8 mouse cellular contexts compared by ENCODE assay signal in the genomic region with DNA sequence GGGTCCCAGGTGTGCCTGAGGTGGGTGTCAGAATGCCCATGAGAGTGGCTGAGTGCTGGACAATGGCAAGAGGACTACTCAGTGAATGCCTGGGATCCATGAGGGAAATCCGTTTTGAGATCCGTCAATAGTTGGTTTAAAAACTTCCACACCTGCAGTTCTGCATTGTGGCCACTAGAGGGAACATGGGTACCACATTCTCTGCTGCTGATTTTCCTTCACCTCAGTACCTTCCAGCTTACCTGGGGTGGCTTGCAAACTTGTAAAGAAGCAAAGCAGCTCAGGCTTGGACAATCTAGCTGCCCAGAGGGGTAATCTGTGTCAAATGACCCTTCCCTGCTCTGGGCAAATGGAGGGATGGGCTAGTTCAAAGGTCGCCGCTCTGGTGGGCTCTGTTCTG. TPM values are rescaled to one million over a fixed set of nuclear protein-coding genes. Genes with fewer than 3 reads are reported as not detected.
DNase-seq lines count a peak whose midpoint lies in the region; ATAC-seq lines count a peak whose summit lies in the region.

No protein-coding gene starts in this region.

- H3K4me3 ChIP-seq in hindbrain, embryonic 11.5 days (ENCODE audit: low read depth, low read length) = no peak overlapping the region
- H3K4me3 ChIP-seq in hindbrain, embryonic 12.5 days = no peak overlapping the region

- ATAC-seq in hindbrain, embryonic 11.5 days (ENCODE audit: low FRiP score) = no peak
- no peak for ATAC-seq in hindbrain, embryonic 12.5 days (ENCODE audit: low FRiP score)
- ATAC-seq in monocyte, adult 5-6 weeks (replicated peaks; ENCODE audit: insufficient number of reproducible peaks, low FRiP score, low TSS enrichment, poor library complexity, severe bottlenecking) = no peak

- peak; percentile 73 for DNase-seq in hindbrain, embryonic 11.5 days (ENCODE audit: low spot score)
- peak; percentile 10 to 15 for DNase-seq in urinary bladder, postnatal 36 days (ENCODE audit: low spot score in 2 of 2)
- DNase-seq in urinary bladder, adult 18-20 months (ENCODE audit: low spot score in 2 of 2) = no peak
- peak; percentile 67 to 70 for DNase-seq in cerebellum, postnatal 25 days
- peak; percentile 24 to 28 for DNase-seq in lung, adult 18-20 months
- DNase-seq in adrenal gland, adult 18-20 months (ENCODE audit: low spot score in 2 of 2) = no peak

- no peaks in the 10 kb centered on the region for H3K36me3 ChIP-seq in hindbrain, embryonic 11.5 days (ENCODE audit: control insufficient read depth, insufficient read depth, low read length)
- no peaks in the 10 kb centered on the region for H3K36me3 ChIP-seq in hindbrain, embryonic 12.5 days

- no peaks in the 10 kb centered on the region for H3K9me3 ChIP-seq in hindbrain, embryonic 11.5 days (ENCODE audit: control insufficient read depth, low read length)
- H3K9me3 ChIP-seq in hindbrain, embryonic 12.5 days (replicated peaks) = no peaks in the 10 kb centered on the region

- no peaks in the 10 kb centered on the region for H3K4me1 ChIP-seq in hindbrain, embryonic 11.5 days (replicated peaks; ENCODE audit: control insufficient read depth, insufficient read depth, low read length)
- peaks cover 3% of the 10 kb centered on the region for H3K4me1 ChIP-seq in hindbrain, embryonic 12.5 days

- H3K9ac ChIP-seq in hindbrain, embryonic 11.5 days (ENCODE audit: low read depth, low read length) = no peak overlapping the region
- H3K9ac ChIP-seq in hindbrain, embryonic 12.5 days = no peak overlapping the region

- H3K27me3 ChIP-seq in hindbrain, embryonic 11.5 days (ENCODE audit: control insufficient read depth, insufficient read depth, low read length) = peaks cover 9% of the 10 kb centered on the region
- H3K27me3 ChIP-seq in hindbrain, embryonic 12.5 days = peaks cover 47% of the 10 kb centered on the region

- H3K4me2 ChIP-seq in hindbrain, embryonic 11.5 days (replicated peaks; ENCODE audit: low read depth, low read length) = no peak overlapping the region
- no peak overlapping the region for H3K4me2 ChIP-seq in hindbrain, embryonic 12.5 days (replicated peaks)

- no peak overlapping the region for H3K27ac ChIP-seq in hindbrain, embryonic 11.5 days (ENCODE audit: low read depth, low read length)
- no peak overlapping the region for H3K27ac ChIP-seq in hindbrain, embryonic 12.5 days

- WGBS in hindbrain, embryonic 11.5 days = 34% methylated on average over 4 of the region's 4 CpGs
- WGBS in hindbrain, embryonic 12.5 days = 36% methylated on average over 4 of the region's 4 CpGs

RNA-seq across cellular contexts. Expression of a gene that starts 8.2 kb away (rescaled TPM):
- polyA plus RNA-seq in hindbrain, embryonic 11.5 days (2014; fragmentation: Nextera tagmentation; extraction: Ambion mirVana) = 12.0 and 13.2 TPM in 2 replicates
- polyA plus RNA-seq in hindbrain, embryonic 12.5 days (2016; fragmentation: Nextera tagmentation; extraction: Ambion mirVana) = 30.0 and 35.0 TPM in 2 replicates
- total RNA-seq in monocyte, adult 5-6 weeks (2017) = 6.9 to 18.5 TPM (median 8.1 TPM) in 3 replicates
- total RNA-seq in adrenal gland, adult 18-20 months (2021) = 10 to 100 TPM; 32.6 to 46.1 TPM

RNA-seq across cellular contexts. Expression of a gene that starts 13.6 kb away (rescaled TPM):
- polyA plus RNA-seq in hindbrain, embryonic 11.5 days (2014; fragmentation: Nextera tagmentation; extraction: Ambion mirVana) = not detected in 2 replicates
- not detected in 2 replicates for polyA plus RNA-seq in hindbrain, embryonic 12.5 days (2016; fragmentation: Nextera tagmentation; extraction: Ambion mirVana)
- not detected in 3 replicates for total RNA-seq in monocyte, adult 5-6 weeks (2017)
- not detected for total RNA-seq in adrenal gland, adult 18-20 months (2021)

RNA-seq across cellular contexts. Expression of a gene that starts 31.0 kb away (rescaled TPM):
- polyA plus RNA-seq in hindbrain, embryonic 11.5 days (2014; fragmentation: Nextera tagmentation; extraction: Ambion mirVana) = 2.3 and 2.5 TPM in 2 replicates
- polyA plus RNA-seq in hindbrain, embryonic 12.5 days (2016; fragmentation: Nextera tagmentation; extraction: Ambion mirVana) = 2.5 and 2.9 TPM in 2 replicates
- total RNA-seq in monocyte, adult 5-6 weeks (2017) = not detected in 3 replicates
- total RNA-seq in adrenal gland, adult 18-20 months (2021) = 1 to 10 TPM; 1.8 to 3.3 TPM

RNA-seq across cellular contexts. Expression of a gene that starts 47.7 kb away (rescaled TPM):
- 7.5 and 11.2 TPM in 2 replicates for polyA plus RNA-seq in hindbrain, embryonic 11.5 days (2014; fragmentation: Nextera tagmentation; extraction: Ambion mirVana)
- polyA plus RNA-seq in hindbrain, embryonic 12.5 days (2016; fragmentation: Nextera tagmentation; extraction: Ambion mirVana) = 26.0 and 30.7 TPM in 2 replicates
- total RNA-seq in monocyte, adult 5-6 weeks (2017) = not detected in 3 replicates
- total RNA-seq in adrenal gland, adult 18-20 months (2021) = 1 to 10 TPM; 2.5 to 3.2 TPM

Comparison
In these comparisons a context has a peak if more than half of its experiments do, and no peak if none do; other contexts are left out.
1. DNase-seq: peak in hindbrain, embryonic 11.5 days (single experiment), urinary bladder, postnatal 36 days (2 of 2), cerebellum, postnatal 25 days (2 of 2) and lung, adult 18-20 months (2 of 2); none in urinary bladder, adult 18-20 months (0 of 2) and adrenal gland, adult 18-20 months (0 of 2).